Mouse (Mus musculus): ENCODE results near the gene Zmiz1.

The Zmiz1 gene

DNA sequence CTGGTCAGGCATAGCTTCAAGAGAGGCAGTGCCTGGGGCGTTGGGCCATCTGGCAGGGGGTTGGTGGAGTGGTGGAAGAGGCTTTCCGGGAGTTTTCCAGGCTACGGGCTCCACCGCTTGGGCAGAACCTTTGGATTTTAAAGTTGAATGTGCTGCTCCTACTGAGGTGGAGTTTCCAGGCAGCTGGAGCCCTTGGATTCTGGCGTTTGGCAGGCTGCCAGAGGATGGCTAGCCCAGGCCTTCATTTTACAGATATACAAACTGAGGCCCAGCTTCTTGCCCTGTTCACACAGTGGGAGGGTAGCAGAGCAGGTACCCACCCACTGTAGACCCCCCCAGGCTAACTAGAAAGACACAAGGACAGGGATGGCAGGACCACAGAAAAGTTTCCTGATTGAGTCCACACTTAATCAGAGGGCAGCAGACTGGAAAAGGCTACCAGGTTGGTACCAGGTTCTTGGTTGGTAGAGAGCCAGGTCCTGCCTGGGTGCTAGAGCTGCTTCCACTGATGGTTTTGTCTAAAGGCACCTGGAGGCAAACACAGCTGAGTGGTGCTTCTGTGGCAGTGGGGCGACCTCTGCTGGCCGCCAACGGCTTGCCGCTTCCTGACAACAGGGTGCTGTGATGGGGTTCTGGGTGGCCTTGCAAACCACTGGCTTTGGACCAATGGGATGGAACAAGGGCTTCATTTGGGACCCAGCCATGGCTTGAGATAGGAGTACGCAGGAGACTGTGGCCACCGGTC is 106.5 kb downstream of the Zmiz1 start:
- peak; percentile 82 for DNase-seq

DNA sequence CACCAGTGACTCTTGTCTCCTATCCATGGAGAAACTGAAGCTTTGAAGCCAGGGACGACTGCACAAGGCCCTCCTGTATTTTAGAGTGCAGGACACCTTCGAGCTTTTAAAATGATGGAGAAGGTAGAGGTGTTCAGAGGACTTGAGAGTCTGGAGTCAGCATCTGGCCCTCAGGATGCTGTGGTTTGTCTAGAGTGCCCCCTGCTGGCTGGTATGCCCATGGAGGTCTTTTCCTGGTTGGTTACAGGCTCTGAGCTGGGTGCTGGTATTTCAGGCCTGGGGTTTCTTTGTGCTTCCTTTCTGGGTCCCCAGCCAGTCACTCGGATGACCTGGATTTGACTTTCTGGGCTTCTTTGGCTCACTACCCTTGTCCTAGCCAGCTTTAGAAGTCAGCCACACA is 108.3 kb downstream of the Zmiz1 start:
- DNase-seq = no peak

DNA sequence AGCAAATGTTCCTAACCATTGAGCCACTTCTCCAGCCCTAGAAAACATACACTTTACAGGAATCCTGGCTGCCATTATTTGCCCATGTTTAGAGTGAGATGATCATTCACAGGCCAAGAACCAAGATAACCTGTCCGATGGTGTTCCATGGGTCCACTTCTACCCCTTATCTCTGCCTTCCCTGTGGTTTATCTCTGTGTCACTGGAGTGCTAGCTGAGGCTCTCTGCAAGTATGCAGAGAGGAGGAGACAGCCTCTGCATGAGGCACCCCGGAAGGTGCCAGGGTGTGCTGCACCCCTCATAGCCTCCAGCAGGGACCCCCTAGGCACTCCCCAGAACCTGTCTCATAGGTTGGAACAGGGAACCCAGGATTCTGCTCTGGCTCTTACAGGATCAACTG is 108.9 kb downstream of the Zmiz1 start:
- DNase-seq = no peak

DNA sequence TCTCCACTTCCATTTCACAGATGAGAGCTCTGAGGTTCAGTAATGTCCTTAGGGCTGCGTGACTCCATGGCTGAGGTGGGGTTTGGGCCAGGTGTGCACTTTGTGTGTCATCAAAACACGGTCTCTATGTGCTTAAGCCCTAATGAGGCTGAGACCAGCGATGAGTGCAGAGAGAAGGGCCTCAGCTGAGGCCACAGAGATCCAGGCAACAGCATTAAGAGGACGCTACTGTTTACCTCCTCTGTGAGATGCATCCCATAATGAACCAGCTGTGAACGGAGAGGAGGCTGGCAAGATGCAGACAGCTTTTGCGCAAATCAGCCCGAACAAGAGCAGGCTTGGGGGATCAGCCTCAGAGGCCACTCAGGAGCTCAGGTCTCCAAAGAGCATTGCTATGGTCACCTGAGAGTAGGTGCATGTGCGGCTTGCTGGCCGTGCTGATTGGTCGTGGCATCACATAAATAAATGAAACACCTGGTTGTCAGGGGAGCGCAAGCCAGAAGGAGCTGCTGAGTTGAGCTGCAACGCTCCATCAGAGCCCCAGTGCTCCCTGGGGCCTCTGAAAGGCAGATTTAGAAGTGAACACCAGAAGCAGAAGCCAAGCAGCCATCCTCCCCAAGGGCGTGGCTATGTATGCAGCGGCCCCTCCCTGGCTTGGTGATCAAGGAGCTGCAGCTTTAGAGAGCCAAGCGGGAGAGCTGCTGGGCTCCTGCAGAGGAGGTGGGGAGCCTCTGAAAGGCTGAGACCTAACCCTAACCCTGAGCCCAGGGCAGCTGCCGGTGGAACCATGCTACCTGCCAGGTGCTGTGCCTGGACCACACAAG is 115.3 kb downstream of the Zmiz1 start:
- no peak for DNase-seq

DNA sequence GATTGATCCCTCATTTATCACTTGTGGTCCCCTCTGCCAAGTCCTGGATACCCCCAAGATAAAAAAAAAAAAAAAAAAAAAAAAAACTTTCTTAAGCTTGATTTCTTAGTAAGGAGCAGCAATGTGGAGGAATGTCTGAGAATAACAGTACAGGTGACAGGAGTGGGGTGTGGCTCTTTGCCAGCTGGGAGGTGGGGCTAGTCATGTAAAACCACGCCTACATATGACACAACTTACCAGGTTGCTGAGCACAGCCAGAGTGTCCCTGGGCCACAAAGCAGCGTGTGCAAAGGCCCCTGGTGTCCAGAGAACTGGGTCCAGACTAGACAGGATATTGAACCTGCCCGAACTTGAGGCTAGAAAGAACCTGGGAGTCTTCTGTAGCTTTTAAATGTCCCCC is 117.7 kb downstream of the Zmiz1 start:
- no peak for DNase-seq

DNA sequence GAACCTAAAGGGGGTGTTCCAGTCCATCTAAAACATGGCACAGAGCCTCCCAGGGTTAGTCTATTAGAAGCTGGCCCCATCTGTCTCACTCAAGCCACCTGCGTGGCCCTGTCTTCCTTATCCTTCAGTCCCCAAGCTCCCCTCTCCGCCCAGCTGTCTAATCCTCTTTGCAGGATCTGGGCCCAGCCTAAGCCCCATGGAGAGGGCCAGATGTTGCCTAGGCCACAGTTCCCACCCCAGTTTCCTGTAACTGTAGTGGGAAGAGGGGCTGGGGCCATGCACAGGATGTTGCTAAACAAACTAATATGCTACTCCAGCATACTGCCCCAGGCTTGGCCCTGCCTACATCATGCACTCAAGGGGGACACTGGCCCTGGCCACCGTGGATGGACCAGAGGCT is 118.4 kb downstream of the Zmiz1 start:
- no peak for DNase-seq

DNA sequence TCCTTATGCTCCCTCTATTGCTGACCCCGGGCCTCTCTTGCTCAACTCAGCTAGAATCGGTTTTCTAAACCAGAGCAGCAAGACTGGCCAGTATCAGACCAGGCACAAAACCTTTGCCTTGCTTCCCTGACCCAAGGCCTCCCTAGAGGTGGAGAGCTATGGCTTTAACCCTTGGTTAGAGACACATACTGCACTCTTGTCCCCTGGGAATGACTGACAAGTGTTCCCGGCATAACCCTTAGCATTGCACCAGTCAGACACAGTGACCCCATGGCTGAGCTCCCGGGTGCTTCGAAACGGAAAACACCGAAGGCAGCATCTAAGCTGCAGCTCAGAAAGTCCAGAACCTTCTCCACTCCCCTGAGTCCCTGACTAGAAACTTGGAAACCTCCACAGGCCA is 120.6 kb downstream of the Zmiz1 start:
- no peak for DNase-seq

DNA sequence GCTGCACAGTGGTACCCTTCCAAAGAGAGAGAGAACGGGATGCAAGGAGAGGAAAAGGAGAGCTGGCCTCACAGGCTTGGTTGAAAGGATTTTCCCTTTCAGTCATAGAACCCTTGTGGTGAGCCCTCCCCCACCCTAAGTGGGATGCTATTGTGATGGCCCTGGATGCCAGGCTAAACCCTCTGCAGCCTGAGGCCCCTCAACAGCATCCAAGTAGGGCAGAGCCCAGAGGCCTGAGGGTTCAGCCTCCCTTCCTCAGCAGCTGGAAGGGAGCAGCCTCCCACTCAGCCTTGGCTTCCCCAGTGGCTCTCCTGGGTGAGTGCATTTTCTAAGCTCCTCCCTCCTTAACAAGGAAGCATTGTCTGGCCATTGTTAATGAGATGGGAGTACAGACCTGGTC is 121.4 kb downstream of the Zmiz1 start:
- DNase-seq = no peak

DNA sequence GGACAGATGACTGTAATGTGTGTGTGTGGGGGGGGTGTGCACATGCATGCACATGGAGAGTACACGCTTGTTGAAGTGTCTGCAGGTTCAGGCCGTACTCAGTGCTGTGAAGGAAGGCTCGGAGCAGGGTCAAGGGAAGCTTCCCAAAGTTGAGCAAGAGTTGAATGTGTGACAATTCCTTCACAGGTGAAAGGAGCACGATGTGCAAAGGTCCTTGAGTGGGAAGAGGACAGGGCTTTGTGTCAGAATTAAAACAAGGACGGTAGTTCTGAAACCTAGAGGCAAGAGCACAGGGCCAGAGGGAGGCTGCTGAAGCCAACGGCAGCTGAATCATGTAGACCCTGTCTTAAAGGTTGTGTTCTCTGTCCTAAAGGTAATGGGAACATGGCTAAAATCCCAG is 123.6 kb downstream of the Zmiz1 start:
- no peak for DNase-seq

DNA sequence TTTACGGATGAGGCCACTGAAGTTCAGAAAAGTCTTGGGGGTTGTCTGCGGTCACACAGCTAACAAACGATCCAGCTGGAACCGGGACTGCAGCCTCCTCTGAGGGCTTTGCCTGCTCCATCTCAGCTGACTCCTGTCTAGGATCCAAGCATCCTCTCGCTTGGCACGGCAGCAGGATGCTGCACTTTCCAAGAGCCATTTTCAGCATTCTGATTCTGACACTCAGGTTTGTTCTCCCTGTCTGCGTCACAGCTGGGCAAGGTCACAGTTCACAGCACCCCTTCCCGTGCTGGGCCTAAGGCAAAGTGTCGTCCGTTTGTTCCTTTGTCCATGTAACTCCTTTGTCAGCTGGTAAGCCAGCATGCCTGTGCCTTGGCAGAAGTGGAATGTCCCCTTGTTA is 124.9 kb downstream of the Zmiz1 start:
- no peak for DNase-seq

DNA sequence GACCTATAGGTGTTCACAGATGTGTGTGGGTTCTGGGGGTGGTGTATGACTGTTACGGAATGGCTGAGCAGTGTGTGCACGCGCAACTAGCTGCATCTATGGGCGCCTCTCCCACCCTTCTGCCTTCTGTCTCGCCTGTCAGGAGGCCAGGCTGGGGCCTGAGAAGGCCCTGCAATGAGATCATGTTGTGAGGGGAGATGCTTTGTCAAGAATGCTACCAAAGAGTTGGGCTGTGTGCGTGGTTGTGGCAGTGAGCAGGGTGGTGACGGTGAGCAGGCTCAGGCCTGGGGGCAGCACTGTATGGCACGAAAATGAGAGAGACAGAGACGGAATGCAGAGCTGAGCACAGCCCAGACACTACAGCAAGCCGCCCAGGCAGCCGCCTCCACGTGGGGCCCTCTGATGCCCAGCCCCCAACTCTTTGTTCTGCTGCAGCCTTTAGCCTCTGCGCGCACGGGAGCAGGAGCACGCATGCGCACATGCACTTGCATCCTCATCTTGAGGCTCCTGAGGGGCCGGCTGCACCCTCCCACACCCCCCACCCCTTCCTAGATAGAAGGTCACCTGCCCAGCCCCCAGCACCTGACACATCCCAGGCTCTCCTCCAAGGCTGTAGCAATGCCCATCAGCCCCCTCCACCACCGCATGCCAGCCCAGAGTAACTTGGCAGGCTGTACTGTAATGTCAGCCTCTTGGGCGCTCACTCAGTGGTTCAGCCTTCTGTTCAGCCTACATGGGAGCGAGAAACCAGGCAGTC is 126.7 kb downstream of the Zmiz1 start:
- DNase-seq = peak; percentile 73

DNA sequence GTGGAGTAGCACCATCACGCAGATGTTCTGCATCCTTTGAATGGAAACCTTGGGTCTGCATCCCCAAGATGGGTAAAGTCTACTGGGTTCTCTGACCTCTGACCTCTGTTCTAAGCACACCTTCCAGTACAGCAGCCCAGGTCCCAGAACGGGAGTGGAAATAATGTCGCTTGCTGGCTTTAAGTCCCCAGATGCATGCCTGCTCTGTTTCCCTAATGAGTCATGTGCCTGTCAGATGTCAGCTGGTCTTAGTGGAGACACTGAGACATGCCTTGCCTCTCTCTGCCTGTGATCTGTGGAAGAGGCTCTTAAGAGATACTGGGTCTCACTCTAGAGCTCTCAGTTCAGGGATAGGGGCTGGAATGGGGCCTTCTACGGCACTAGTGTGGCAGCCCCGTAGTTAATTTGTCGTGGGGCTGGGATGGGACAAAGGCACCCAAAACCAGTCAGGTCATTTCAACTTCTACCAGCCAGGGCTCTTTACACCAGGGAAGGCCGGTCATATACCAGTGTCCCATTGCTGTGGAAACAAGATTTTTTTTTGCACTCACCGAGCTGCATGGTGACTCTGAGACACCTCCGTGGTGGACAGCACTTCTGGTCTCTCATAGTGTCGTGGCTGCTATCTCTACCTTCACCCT is 128.0 kb downstream of the Zmiz1 start:
- peak; percentile 32 for DNase-seq

DNA sequence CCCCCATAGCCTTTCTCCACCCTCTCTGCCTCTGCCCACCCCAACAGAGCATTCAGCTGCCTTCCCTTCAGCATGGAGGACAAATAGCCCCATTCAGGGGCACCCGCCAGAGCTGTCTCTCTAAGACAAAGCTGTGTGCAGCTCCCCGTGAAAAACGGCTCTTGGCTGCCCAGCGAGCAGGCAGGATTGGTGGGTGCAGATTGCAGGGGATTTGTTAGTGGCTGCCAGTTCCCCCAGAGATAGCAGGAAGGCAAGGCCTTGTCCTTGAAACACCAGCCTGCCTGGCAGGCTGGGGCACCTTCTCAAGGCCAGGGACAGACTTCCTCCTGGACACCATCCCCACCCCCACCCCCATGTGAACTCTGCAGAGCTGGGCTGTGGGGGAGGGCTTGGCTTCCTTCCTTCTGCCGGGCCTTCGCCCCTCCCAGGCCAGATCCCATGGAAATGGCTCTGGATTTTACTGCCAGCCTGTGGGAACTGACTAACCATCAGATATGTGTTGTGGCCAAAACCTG is 128.6 kb downstream of the Zmiz1 start:
- DNase-seq = peak; percentile 69

DNA sequence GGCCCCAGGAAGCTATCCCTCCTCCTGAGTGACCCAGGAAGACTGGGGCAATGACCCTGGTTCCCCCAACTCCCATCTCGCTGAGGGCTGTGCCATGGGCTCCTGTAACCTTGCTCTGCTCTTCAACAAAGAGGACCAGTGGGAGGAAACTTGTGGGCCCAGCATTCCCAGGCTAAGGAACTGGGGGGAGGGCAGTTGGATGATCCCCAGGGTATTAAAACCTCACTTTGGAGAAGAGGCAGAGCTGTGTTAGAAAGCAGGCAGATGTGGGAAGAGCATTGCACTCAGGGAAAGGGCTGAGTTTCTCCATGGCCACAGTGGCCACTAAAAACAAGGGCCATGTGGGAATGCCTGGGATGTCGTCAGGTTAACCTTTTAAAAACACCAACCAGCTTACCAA is 129.2 kb downstream of the Zmiz1 start:
- no peak for DNase-seq

DNA sequence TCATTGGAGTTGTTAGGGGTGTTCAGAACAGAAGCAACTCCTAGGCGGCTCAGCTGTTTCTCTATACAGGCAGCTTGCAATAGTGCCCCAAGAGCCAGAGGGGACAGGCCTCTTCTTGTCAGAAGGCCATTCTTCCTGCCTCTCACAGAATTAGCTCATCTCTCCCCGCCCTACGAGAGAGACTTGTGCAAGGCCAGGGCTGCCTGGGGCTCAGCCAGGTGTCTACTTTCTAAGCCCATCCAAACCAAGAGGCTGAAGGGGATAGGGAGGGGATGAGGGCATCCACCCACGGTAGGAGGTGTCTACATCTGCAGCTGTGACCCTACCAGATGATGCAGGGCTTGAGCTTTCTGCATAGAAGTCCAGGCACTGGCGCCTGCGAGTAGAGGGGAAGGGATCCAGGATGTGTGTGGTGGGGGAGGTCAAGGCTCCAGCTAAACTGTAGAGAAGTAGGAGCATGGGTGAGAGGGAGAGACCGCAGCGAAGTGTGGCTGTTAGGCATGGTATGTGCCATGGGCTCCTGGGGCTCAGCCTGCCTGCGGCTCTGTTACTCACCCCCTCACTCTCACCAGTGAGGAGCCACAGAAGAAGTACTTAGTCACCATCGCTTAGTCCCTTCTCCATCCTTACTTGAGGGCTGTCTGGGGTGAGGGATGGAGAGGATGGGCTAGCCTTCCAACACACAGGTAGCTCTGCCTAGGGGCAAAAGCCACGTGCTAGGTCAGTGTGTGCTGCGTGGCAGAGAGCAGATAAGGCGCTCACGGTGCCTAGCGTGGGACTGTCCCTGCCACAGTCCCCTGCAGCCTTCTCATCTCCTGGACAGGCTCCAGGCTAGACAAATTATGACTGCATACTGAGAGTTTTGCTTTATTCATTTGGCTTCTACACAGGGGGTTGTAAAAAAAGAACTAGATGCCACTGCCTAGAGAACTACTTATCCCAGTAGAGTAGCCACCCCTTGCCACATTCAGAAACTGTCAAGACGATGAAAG is 130.3 kb downstream of the Zmiz1 start:
- peak; percentile 43 for DNase-seq

DNA sequence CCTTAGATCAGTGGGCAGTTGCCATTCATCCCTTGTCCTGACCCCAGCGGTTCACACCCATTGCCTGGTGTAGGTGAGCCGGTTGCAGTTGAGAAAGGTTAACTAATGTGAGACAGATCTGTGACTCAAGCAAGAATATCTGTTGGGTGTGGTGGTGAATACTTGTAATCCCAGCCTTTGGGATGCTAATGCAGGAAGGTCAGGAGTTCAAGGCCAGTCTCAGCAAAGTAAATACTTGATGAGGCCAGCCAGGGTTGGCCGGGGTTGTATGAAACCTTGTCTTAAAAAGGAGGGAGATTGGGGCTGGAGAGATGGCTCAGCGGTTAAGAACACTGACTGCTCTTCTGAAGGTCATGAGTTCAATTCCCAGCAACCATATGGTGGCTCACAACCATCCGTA is 132.0 kb downstream of the Zmiz1 start:
- no peak for DNase-seq

DNA sequence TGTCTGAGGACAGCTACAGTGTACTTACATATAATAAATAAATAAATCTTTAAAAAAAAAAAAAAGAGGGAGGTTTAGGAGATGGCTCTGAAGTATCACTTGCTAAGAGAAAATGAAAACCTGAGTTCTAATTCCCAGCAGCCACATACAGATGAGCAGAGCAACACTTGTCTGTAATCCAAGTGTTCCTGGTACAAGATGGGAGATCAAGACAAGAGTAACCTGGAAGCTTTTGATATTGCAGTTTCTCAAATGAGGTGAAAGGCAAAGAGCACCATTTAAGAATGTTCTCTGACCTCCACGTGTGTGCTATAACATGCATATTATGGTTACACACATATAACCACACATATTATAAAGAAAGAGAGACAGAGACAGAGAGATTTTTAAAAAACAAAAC is 132.4 kb downstream of the Zmiz1 start:
- no peak for DNase-seq

DNA sequence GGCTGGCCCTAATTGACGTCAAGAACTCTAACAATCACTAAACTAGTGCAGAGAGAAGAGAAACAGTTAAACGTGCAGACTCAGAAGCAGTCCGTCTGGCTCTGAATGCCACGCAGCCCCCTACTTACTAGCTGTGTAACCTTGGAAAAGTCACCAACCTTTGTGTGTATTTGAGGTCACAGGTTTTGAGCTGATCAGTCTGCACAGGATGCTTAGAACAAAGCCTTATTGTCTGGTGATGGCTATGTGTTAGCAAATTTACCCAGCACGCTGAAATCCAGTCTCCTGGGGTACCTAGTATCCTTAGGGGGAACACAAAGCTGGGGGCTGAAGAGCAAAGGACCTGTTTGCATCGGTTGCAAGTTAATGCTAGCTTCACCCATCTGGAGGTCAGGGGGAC is 133.5 kb downstream of the Zmiz1 start:
- DNase-seq = no peak

DNA sequence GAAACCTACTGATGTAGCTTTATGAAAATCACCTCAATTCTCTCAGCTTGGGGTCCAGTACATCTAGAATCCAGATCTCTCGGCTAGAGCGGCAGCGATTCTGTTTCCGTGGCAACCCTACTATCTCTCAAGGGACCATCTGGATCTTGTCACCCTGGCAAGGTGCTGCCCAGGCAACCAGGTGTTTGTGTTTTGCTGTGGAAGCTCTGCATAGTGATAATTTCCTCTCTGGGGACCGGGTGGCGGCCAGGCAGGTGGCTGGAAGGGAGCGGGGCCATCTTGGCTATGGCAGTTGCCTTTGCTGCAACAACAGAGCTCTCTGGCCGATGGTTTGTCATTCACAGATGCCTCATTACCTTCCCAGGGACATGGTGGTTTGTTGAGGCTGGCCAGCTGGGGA is 134.9 kb downstream of the Zmiz1 start:
- DNase-seq = peak; percentile 60

DNA sequence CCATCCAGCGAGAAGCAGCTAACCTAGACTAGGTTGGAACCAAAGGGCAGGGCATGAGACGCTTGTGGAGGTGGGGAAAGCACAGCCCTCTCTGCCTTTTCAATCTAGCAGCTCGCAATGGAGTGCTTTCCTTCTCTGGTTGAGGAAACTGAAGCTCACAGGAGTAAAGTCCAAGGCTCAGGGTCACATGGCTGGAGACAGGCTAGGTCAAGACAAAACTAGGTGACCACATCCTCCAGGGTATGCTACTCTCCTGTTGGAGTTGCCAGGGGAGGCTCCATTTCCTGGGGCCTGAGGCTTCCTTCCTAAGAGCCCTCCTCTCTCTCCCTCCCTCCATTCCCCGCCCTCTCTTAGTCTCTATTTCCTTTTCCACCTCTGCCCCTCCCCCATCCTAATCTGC is 135.6 kb downstream of the Zmiz1 start:
- no peak for DNase-seq

DNA sequence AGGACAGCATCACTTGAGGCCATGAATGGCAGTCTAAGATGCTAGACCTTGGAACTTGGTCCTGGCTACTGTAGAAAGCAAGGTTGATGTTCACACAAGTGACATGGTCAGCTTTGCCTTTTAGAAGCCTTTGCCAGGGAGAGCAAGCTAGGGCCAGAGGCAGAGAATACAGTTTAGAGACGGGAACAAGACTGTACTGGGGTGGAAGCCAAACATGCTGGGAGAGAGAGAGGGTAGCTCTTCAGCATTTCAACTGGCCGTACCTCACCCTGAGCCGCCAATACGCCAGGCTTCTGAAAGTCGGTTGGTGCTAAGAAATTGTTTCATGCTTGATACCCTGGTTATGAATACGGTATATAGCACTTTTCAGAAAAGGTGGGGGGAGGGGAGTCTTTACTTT is 140.0 kb downstream of the Zmiz1 start:
- no peak for DNase-seq

DNA sequence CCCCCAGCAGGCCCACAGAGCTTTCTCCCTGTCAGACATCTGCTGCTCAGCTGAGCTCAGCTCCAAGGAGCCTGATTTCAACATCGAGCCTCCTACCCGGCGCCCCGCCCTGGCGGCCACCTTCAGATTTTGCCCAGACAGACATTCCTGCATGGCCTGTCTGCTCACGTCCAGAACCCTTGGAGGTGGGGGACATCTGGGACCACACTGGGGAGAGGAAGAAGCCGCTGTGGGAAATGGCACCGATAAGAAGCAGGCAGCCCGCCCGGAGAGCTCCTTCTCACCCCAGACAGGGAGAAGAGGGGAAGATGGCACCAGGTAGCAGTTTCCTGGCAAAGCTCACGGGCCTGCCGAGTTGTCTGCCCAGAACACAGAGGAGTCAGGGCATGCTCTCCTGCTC is 140.9 kb downstream of the Zmiz1 start:
- no peak for DNase-seq
